Mouse (Mus musculus): ENCODE data around the gene Gstp1.

GRCm38 (mm10) chr19:4047859-4048258 lies 10.1 kb upstream of the Gstp1 start:
- TF ChIP-seq CTCF (IDR thresholded peaks at IDR 0.05; ENCODE audit: control insufficient read depth, insufficient read depth, insufficient replicate concordance, low read depth, low read length) (peak; percentile 59; the same call in 1 of the 2 replicates), POLR2A (IDR thresholded peaks at IDR 0.05; ENCODE audit: control insufficient read depth, low read depth, low read length) (no peak)
